Comparison of ENCODE assay signal across 23 mouse cellular contexts in the genomic region with DNA sequence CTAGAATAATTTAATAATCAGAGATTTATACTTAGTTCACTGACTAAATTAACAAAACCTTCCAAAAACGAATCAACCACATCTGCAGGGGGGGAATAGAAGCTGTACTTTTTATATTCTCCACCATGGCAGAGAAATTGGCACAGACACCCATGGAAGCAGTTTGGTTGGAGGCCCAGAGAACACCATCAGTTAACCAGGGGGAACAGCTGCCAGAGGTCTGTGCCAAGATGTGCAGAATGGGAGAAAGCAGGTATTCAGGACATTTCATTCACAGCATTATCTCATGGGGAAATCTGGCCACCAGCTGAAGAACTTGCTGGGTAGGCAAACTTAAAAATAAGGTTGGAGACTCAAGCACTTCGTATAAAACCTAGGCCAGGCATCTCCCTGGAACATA.
DNase-seq lines count a peak whose midpoint lies in the region; ATAC-seq lines count a peak whose summit lies in the region.
"Had no signal": no experiment of that assay in that cellular context is flagged by ENCODE, and none has a peak within 500 bp of the region (broad histone marks: within the 10 kb centered on the region; RNA-seq: fewer than 3 reads in every experiment).

No protein-coding gene starts in this region.

- no peaks in the 10 kb centered on the region for H3K27me3 ChIP-seq in embryonic facial prominence, embryonic 15.5 days
- no peaks in the 10 kb centered on the region for H3K27me3 ChIP-seq in embryonic facial prominence, embryonic 10.5 days (replicated peaks; ENCODE audit: low read depth, poor library complexity, severe bottlenecking)
- H3K27me3 ChIP-seq: forebrain, embryonic 13.5 days; hindbrain, embryonic 15.5 days; neural tube, embryonic 13.5 days; stomach, embryonic 15.5 days had no signal

- no peak overlapping the region for H3K4me3 ChIP-seq in embryonic facial prominence, embryonic 15.5 days (replicated peaks)
- H3K4me3 ChIP-seq in embryonic facial prominence, embryonic 10.5 days, result no peak overlapping the region
- H3K4me3 ChIP-seq: forebrain, embryonic 13.5 days; heart, embryonic 10.5 days; hindbrain, embryonic 15.5 days; midbrain, embryonic 10.5 days; neural tube, embryonic 13.5 days; stomach, embryonic 15.5 days had no signal

- no peaks in the 10 kb centered on the region for H3K36me3 ChIP-seq in embryonic facial prominence, embryonic 15.5 days
- no peaks in the 10 kb centered on the region for H3K36me3 ChIP-seq in embryonic facial prominence, embryonic 10.5 days (replicated peaks)
- H3K36me3 ChIP-seq: heart, embryonic 10.5 days; hindbrain, embryonic 15.5 days; midbrain, embryonic 10.5 days; neural tube, embryonic 13.5 days; stomach, embryonic 15.5 days had no signal

- H3K4me1 ChIP-seq in embryonic facial prominence, embryonic 15.5 days, result peaks cover 9% of the 10 kb centered on the region; the same call in 1 of the 2 replicates
- no peaks in the 10 kb centered on the region for H3K4me1 ChIP-seq in embryonic facial prominence, embryonic 10.5 days
- H3K4me1 ChIP-seq: forebrain, embryonic 13.5 days; heart, embryonic 10.5 days; hindbrain, embryonic 15.5 days; midbrain, embryonic 10.5 days; neural tube, embryonic 13.5 days; stomach, embryonic 15.5 days had no signal

- H3K27ac ChIP-seq in embryonic facial prominence, embryonic 15.5 days (replicated peaks), result 0 out of 2 replicates have a peak overlapping the region, but pooled peaks have one; percentile 2
- no peak overlapping the region for H3K27ac ChIP-seq in embryonic facial prominence, embryonic 10.5 days (replicated peaks)
- H3K27ac ChIP-seq: forebrain, embryonic 13.5 days; heart, embryonic 10.5 days; hindbrain, embryonic 15.5 days; midbrain, embryonic 10.5 days; neural tube, embryonic 13.5 days; stomach, embryonic 15.5 days had no signal

- H3K9me3 ChIP-seq in embryonic facial prominence, embryonic 15.5 days (replicated peaks), result no peaks in the 10 kb centered on the region
- H3K9me3 ChIP-seq in embryonic facial prominence, embryonic 10.5 days, result no peaks in the 10 kb centered on the region
- H3K9me3 ChIP-seq: forebrain, embryonic 13.5 days; heart, embryonic 10.5 days; hindbrain, embryonic 15.5 days; midbrain, embryonic 10.5 days; neural tube, embryonic 13.5 days; stomach, embryonic 15.5 days had no signal

- no peak overlapping the region for H3K9ac ChIP-seq in embryonic facial prominence, embryonic 15.5 days
- H3K9ac ChIP-seq: forebrain, embryonic 13.5 days; hindbrain, embryonic 15.5 days; neural tube, embryonic 13.5 days; stomach, embryonic 15.5 days had no signal

- no peak overlapping the region for H3K4me2 ChIP-seq in embryonic facial prominence, embryonic 15.5 days (replicated peaks)
- H3K4me2 ChIP-seq: forebrain, embryonic 13.5 days; hindbrain, embryonic 15.5 days; liver, embryonic 11.5 days; neural tube, embryonic 13.5 days; stomach, embryonic 15.5 days had no signal

- WGBS in embryonic facial prominence, embryonic 15.5 days, result 32% methylated on average over 2 of the region's 2 CpGs
- WGBS in embryonic facial prominence, embryonic 10.5 days, result 78% methylated on average over 2 of the region's 2 CpGs

- ATAC-seq in embryonic facial prominence, embryonic 15.5 days (ENCODE audit: insufficient number of reproducible peaks, low FRiP score, low TSS enrichment, low read depth), result no peak
- ATAC-seq: forebrain, embryonic 13.5 days had no signal

- DNase-seq in embryonic facial prominence, embryonic 10.5 days (ENCODE audit: low spot score), result no peak
- peak; percentile 39 for DNase-seq in layer of hippocampus, adult 11-12 months (ENCODE audit: low spot score)
- DNase-seq in layer of hippocampus, adult 9-10 months (ENCODE audit: low spot score), result no peak
- DNase-seq in brain, adult 2 months (ENCODE audit: low read depth, low spot score), result peak; percentile 53
- DNase-seq in layer of hippocampus, postnatal 14 days (ENCODE audit: low spot score in 2 of 2), result peak; percentile 27 to 64
- no peak for DNase-seq in heart, postnatal 4 days
- no peak for DNase-seq in thymus, adult 18-20 months
- DNase-seq: adrenal gland, postnatal 14 days; cerebellum, adult 9-11 months; gastrocnemius, postnatal 36 days; heart, postnatal 10 days; kidney, adult 18-20 months; kidney, postnatal 14 days; lung, adult 2 months; lung, postnatal 4 days had no signal

Comparison
In these comparisons a context has a peak if more than half of its experiments do, and no peak if none do; other contexts are left out.
1. DNase-seq: peak in layer of hippocampus, adult 11-12 months (single experiment), brain, adult 2 months (single experiment) and layer of hippocampus, postnatal 14 days (2 of 2); none in embryonic facial prominence, embryonic 10.5 days (single experiment), layer of hippocampus, adult 9-10 months (single experiment), heart, postnatal 4 days (single experiment) and thymus, adult 18-20 months (0 of 2).